8 mouse cellular contexts compared by ENCODE assay signal in genomic region chr11:20112741-20113480, GRCm38 (mm10). TPM values are rescaled to one million over a fixed set of nuclear protein-coding genes. Genes with fewer than 3 reads are reported as not detected.
DNase-seq lines count a peak whose midpoint lies in the region; ATAC-seq and TF ChIP-seq lines count a peak whose summit lies in the region.

Gene Actr2, minus strand, starts transcription at chr11:20112913.

- peak; percentile 89 for ATAC-seq in activated CD4-positive, CD25-positive, alpha-beta regulatory T cell, adult 4 months

- H3K36me3 ChIP-seq in megakaryocyte, embryonic 14.5 days (replicated peaks; ENCODE audit: low read length) = peaks cover 24% of the 10 kb centered on the region

- peak; percentile 25; the same call in 1 of the 2 replicates for TF ChIP-seq POLR2A in cortical plate, adult 2 months (IDR thresholded peaks at IDR 0.05; ENCODE audit: extremely low read depth, insufficient read depth, low read length)

- DNase-seq in gastrocnemius, adult 8-10 months (ENCODE audit: low spot score in 2 of 2) = peak; percentile 96
- DNase-seq in hindlimb bud, embryonic 11.5 days (ENCODE audit: extremely low spot score, low read depth, low spot score) = peak; percentile 60
- peak; percentile 85 to 94 for DNase-seq in left cerebral cortex, adult 8-10 months (ENCODE audit: low spot score in 2 of 2)
- DNase-seq in right cerebral cortex, postnatal 10 days (ENCODE audit: low spot score in 2 of 2) = peak; percentile 97 to 98
- peak; percentile 97 for DNase-seq in urinary bladder, postnatal 25 days (ENCODE audit: low spot score)

- no peaks in the 10 kb centered on the region for H3K9me3 ChIP-seq in megakaryocyte, embryonic 14.5 days

- no peaks in the 10 kb centered on the region for H3K27me3 ChIP-seq in megakaryocyte, embryonic 14.5 days (replicated peaks)

- peak within 1 kb of the TSS; percentile 94 for H3K27ac ChIP-seq in cortical plate, adult 2 months (ENCODE audit: insufficient read depth, low read length)

- no peak for TF ChIP-seq CTCF in cortical plate, adult 2 months (IDR thresholded peaks at IDR 0.05; ENCODE audit: extremely low read depth, insufficient read depth, low read length)

- H3K4me3 ChIP-seq in cortical plate, adult 2 months (ENCODE audit: insufficient read depth, low read length) = peak within 1 kb of the TSS; percentile 88
- H3K4me3 ChIP-seq in megakaryocyte, embryonic 14.5 days (replicated peaks) = peak within 1 kb of the TSS; percentile 100

- H3K4me1 ChIP-seq in cortical plate, adult 2 months (ENCODE audit: control insufficient read depth, insufficient read depth, low read length) = peaks cover 2% of the 10 kb centered on the region; the same call in 1 of the 2 replicates
- peaks cover 42% of the 10 kb centered on the region for H3K4me1 ChIP-seq in megakaryocyte, embryonic 14.5 days

RNA-seq across cellular contexts. Expression of gene Actr2, which starts in this region (rescaled TPM):
- 100 to 1,000 TPM; 465 to 556 TPM for polyA plus RNA-seq in activated CD4-positive, CD25-positive, alpha-beta regulatory T cell, adult 4 months (2017; shearing (Covaris generic))
- 130 and 132 TPM in 2 replicates for polyA plus RNA-seq in cortical plate, adult 2 months (2012; rRNA removed)
- total RNA-seq in gastrocnemius, adult 8-10 months (2022) = 10 to 100 TPM; 39.1 to 43.4 (median 39.7) TPM
- total RNA-seq in left cerebral cortex, adult 8-10 months (2022) = 100 to 1,000 TPM; 276 to 291 (median 285) TPM
- 26.1 TPM in 1 of 2 replicates, not detected in the other for polyA plus RNA-seq in megakaryocyte, embryonic 14.5 days (2012; ENCODE audit: insufficient read depth, low replicate concordance)

Comparison
In these comparisons a context has a peak if more than half of its experiments do, and no peak if none do; other contexts are left out.
1. Peak in every context shown above with its lines: DNase-seq, ATAC-seq, H3K4me3 ChIP-seq and H3K27ac ChIP-seq.
2. RNA of gene Actr2 (total RNA-seq): 276 to 291 TPM in left cerebral cortex, adult 8-10 months; 39.1 to 43.4 TPM in gastrocnemius, adult 8-10 months; every median in the first group is over 4 times any median in the second.